Comparison of ENCODE assay signal across 8 mouse cellular contexts in genomic region chr4:140700269-140701018, GRCm38 (mm10). TPM values are rescaled to one million over a fixed set of nuclear protein-coding genes. Genes with fewer than 3 reads are reported as not detected.
DNase-seq lines count a peak whose midpoint lies in the region; ATAC-seq and TF ChIP-seq lines count a peak whose summit lies in the region.

Gene Rcc2, plus strand, starts transcription at chr4:140700541.

- intact Hi-C loops in heart, postnatal 25 days (cut with DNase I): loop anchor here (2.0 kb wide), 1 partner anchor 20 kb away; no protein-coding TSS in a partner anchor

- no peak for TF ChIP-seq POLR2A in kidney, adult 2 months (IDR thresholded peaks at IDR 0.05; ENCODE audit: low read depth, low read length)

- no peaks in the 10 kb centered on the region for H3K27me3 ChIP-seq in kidney, adult 2 months (replicated peaks; ENCODE audit: control insufficient read depth, insufficient read depth, low read length)
- H3K27me3 ChIP-seq in E14TG2a.4 (ENCODE audit: insufficient read depth, low read length): no peaks in the 10 kb centered on the region
- peaks cover 30% of the 10 kb centered on the region for H3K27me3 ChIP-seq in embryonic facial prominence, embryonic 10.5 days (replicated peaks; ENCODE audit: low read depth, poor library complexity, severe bottlenecking)
- H3K27me3 ChIP-seq in limb, embryonic 13.5 days: 0 out of 2 replicates have a peak, but pooled peaks cover 11% of the 10 kb centered on the region

- no peaks in the 10 kb centered on the region for H3K36me3 ChIP-seq in kidney, adult 2 months (ENCODE audit: control insufficient read depth, insufficient read depth, low read length)
- H3K36me3 ChIP-seq in E14TG2a.4 (ENCODE audit: insufficient read depth, low read length): peaks cover 18% of the 10 kb centered on the region
- peaks cover 19% of the 10 kb centered on the region for H3K36me3 ChIP-seq in embryonic facial prominence, embryonic 10.5 days (replicated peaks)
- peaks cover 15% of the 10 kb centered on the region for H3K36me3 ChIP-seq in limb, embryonic 13.5 days

- H3K9ac ChIP-seq in limb, embryonic 13.5 days: peak within 1 kb of the TSS; percentile 99

- no peak for TF ChIP-seq CTCF in kidney, adult 2 months (conservative IDR thresholded peaks at IDR 0.05; ENCODE audit: insufficient read depth, insufficient read length, low read depth, low read length)
- no peak for TF ChIP-seq CTCF in E14TG2a.4 (conservative IDR thresholded peaks at IDR 0.05; ENCODE audit: low read length)

- no peaks in the 10 kb centered on the region for H3K9me3 ChIP-seq in E14TG2a.4 (ENCODE audit: low read length)
- H3K9me3 ChIP-seq in embryonic facial prominence, embryonic 10.5 days: no peaks in the 10 kb centered on the region
- H3K9me3 ChIP-seq in limb, embryonic 13.5 days: no peaks in the 10 kb centered on the region

- H3K4me2 ChIP-seq in limb, embryonic 13.5 days (replicated peaks): peak within 1 kb of the TSS; percentile 87

- peak within 1 kb of the TSS; percentile 45 for H3K27ac ChIP-seq in kidney, adult 2 months (ENCODE audit: insufficient read depth, low read depth, low read length)
- peak within 1 kb of the TSS; percentile 100 for H3K27ac ChIP-seq in embryonic facial prominence, embryonic 10.5 days (replicated peaks)
- H3K27ac ChIP-seq in limb, embryonic 13.5 days: peak within 1 kb of the TSS; percentile 99

- no peaks in the 10 kb centered on the region; the same call in 1 of the 2 replicates for H3K4me1 ChIP-seq in kidney, adult 2 months (ENCODE audit: control insufficient read depth, insufficient read depth, low read length)
- H3K4me1 ChIP-seq in E14TG2a.4 (replicated peaks; ENCODE audit: low read depth, low read length): peaks cover 51% of the 10 kb centered on the region
- peaks cover 47% of the 10 kb centered on the region for H3K4me1 ChIP-seq in embryonic facial prominence, embryonic 10.5 days
- H3K4me1 ChIP-seq in limb, embryonic 13.5 days: peaks cover 42% of the 10 kb centered on the region

- WGBS in kidney, adult 2 months: 11% methylated on average over 20 of the region's 20 CpGs
- 6% methylated on average over 20 of the region's 20 CpGs for WGBS in embryonic facial prominence, embryonic 10.5 days
- 4% methylated on average over 20 of the region's 20 CpGs for WGBS in limb, embryonic 13.5 days

- peak within 1 kb of the TSS; percentile 89 for H3K4me3 ChIP-seq in kidney, adult 2 months (ENCODE audit: insufficient read depth, low read depth, low read length)
- H3K4me3 ChIP-seq in E14TG2a.4 (replicated peaks; ENCODE audit: low read length): peak within 1 kb of the TSS; percentile 89
- peak within 1 kb of the TSS; percentile 95 for H3K4me3 ChIP-seq in embryonic facial prominence, embryonic 10.5 days
- H3K4me3 ChIP-seq in limb, embryonic 13.5 days: peak within 1 kb of the TSS; percentile 90

- DNase-seq in kidney, adult 2 months: no peak
- no peak for DNase-seq in kidney, postnatal 4 days
- peak; percentile 55 for DNase-seq in embryonic facial prominence, embryonic 10.5 days (ENCODE audit: low spot score)
- DNase-seq in heart, postnatal 25 days (ENCODE audit: low spot score): no peak
- DNase-seq in urinary bladder, postnatal 10 days (ENCODE audit: low spot score): no peak

- ATAC-seq in limb, embryonic 13.5 days (ENCODE audit: low FRiP score, low read depth): no peak
- ATAC-seq in neutrophil, adult 5-6 weeks (ENCODE audit: extremely low read depth, insufficient number of reproducible peaks, low FRiP score, poor library complexity, severe bottlenecking): no peak

RNA-seq across cellular contexts. Expression of gene Rcc2, which starts in this region (rescaled TPM):
- 18.7 and 20.9 TPM in 2 replicates for polyA plus RNA-seq in kidney, adult 2 months (2012; rRNA removed)
- 54.4 and 59.8 TPM in 2 replicates for polyA plus RNA-seq in embryonic facial prominence, embryonic 10.5 days (2016; fragmentation: Nextera tagmentation; extraction: Ambion mirVana)
- 10 to 100 TPM; 15.0 to 15.3 TPM for total RNA-seq in heart, postnatal 25 days (2021)
- 32.8 and 41.5 TPM in 2 replicates for polyA plus RNA-seq in limb, embryonic 13.5 days (2015; fragmentation: Nextera tagmentation; extraction: Ambion mirVana)
- total RNA-seq in neutrophil, adult 5-6 weeks (2017): 59.2 and 63.5 TPM in 2 replicates

Comparison
In these comparisons a context has a peak if more than half of its experiments do, and no peak if none do; other contexts are left out.
1. H3K27ac ChIP-seq: peak in every context shown above with its lines; median percentile 100 in embryonic facial prominence, embryonic 10.5 days; 99 in limb, embryonic 13.5 days; 45 in kidney, adult 2 months.